Mouse (Mus musculus): ENCODE measurements around the gene Supt4a. TPM values are rescaled to one million over a fixed set of nuclear protein-coding genes. Genes with fewer than 3 reads are reported as not detected.
A peak's percentile ranks its signal among the peaks of the same experiment; 100 is the strongest.

The Supt4a gene
- total RNA-seq, 2 experiments from 2014 or later = 46.5 to 55.3 TPM

GRCm38 (mm10) chr11:87749192-87750042, 12.1 kb downstream of the Supt4a start:
- intact Hi-C loops (cut with DNase I) = no loop called here
- peak; percentile 44 to 57 for DNase-seq

- no peak for DNase-seq
- intact Hi-C loops (cut with DNase I) = no loop called here
Measured at GRCm38 (mm10) chr11:87750043-87750421, 12.7 kb downstream of the Supt4a start.

- intact Hi-C loops (cut with DNase I) = no loop called here
- DNase-seq = no peak
Measured at GRCm38 (mm10) chr11:87750521-87750920, 13.2 kb downstream of the Supt4a start.

DNA sequence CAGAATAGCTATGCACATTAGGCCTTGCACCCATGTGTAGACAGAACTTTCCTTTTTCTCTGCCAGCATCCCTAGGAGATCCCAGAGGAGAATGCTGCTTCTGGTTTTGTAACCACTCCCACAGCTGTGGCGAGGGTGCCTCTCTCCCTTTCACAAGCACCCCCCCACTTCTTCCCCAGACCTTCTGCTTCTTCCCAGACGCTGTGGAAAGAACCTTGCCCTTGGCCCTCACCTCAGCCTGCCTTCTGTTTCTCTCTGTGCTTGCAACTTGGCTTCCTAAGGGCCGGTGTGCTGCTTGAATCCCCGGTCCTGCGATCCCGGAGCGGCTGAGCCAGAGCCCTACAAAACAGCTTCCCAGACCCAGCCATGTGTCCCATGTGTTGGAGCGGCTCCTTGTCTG, 13.7 kb downstream of the Supt4a start:
- intact Hi-C loops (cut with DNase I) = no loop called here
- DNase-seq = no peak

DNA sequence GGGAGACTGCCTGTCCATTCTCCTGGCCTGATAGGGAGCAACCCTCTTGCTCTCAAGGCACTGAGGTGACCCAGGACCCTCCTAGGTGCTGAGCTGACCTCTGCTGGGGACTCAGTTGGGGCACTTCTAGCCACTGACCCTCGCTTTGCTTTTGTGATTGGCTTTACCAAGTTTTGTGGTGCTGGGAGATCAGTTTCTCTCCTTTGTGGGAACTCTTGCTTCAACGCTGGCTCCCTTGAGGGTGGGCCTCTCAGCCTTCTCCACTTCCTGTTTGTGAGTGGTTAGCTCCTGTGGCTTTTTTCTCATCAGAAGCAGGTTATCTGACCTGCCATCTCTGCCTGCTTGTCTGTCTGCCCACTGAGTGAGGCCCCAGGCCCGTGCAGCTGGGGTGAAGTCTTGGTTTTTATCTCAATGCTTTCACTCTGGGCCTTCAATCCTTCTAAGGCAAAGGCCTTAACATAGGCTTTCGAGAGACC, 14.2 kb downstream of the Supt4a start:
- no peak for DNase-seq
- intact Hi-C loops (cut with DNase I) = no loop called here

GRCm38 (mm10) chr11:87752307-87752706, 15.0 kb downstream of the Supt4a start:
- intact Hi-C loops (cut with DNase I) = no loop called here

DNA sequence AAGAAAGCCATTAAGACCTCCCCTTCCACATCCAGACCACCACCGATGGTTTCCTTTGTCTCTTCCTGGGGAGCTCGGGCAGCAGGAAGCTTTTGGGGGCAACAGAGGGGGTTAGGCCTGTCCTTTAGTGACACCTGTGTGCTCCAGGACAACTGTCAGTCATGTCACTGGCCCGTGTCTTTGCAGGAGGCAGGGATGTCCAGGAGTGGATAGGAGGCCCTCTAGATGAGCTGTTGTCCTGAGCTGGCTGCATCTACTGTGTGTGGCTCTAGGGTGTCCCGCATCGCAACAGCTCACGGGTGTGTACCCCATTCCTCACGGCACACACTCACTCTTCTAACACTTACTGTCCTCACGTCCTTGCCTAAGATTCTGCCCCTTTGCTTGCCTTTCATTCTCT, 15.9 kb downstream of the Supt4a start:
- intact Hi-C loops (cut with DNase I) = no loop called here
- DNase-seq = no peak

More at GRCm38 (mm10) chr11:87752307-87752706, 15.0 kb downstream of the Supt4a start:
- DNase-seq = no peak

- intact Hi-C loops (cut with DNase I) = no loop called here
- DNase-seq = no peak
Measured at GRCm38 (mm10) chr11:87753891-87754501, 16.6 kb downstream of the Supt4a start.

DNA sequence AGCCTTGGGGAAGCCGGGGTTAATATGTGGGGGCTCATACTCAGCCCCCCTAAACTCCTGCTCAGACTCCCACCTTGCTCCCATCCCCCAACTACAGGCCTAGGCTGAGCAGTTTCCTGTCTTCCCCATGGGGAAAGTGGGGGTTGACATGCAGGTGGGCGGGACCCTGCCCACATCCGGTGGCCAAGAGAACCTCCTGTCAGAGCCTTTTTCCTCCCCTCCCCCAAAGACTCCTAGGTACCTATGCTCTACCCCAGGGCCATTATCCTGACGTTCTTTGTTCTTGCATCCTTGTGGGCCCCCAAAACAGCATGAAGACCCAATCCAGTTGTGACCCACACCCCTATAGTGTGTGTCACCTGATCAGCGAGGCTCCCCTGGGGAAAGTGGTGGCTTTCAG, 17.3 kb downstream of the Supt4a start:
- no peak for DNase-seq
- intact Hi-C loops (cut with DNase I) = no loop called here

DNA sequence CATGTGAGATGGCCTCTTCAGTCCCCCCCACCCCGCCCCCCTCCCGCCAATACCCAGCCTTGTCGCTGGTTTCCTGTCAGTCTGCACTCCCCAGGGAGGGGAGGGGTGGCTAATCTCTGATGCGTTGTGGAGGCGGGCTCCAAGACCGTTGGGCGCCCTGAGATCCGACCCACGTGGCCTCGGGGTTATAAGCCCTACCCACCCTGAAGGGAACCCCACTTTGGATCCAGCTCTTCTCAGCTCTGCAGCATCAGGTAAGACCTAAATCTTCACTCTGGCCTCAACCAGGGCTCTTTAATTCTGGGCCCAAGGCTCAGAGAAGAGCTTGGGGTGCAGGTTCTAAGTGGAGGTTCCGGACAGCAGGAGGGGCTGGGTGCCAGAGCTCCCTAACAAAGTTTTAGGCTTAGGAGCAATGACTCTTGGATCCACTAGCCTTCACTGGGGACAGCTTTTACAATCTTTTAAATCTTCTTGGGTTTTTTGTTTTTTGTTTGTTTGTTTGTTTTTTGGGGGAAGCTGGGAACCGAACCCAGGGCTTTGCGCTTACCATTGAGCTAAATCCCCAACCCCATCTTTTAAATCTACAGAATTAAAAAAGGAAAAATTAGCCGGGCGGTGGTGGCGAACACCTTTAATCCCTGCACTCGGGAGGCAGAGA, 18.1 kb downstream of the Supt4a start:
- intact Hi-C loops (cut with DNase I) = no loop called here
- peak; percentile 42 to 53 for DNase-seq

GRCm38 (mm10) chr11:87756251-87756820, 19.0 kb downstream of the Supt4a start:
- intact Hi-C loops (cut with DNase I) = no loop called here
- peak in 1 of 2 experiments; percentile 51 for DNase-seq

DNA sequence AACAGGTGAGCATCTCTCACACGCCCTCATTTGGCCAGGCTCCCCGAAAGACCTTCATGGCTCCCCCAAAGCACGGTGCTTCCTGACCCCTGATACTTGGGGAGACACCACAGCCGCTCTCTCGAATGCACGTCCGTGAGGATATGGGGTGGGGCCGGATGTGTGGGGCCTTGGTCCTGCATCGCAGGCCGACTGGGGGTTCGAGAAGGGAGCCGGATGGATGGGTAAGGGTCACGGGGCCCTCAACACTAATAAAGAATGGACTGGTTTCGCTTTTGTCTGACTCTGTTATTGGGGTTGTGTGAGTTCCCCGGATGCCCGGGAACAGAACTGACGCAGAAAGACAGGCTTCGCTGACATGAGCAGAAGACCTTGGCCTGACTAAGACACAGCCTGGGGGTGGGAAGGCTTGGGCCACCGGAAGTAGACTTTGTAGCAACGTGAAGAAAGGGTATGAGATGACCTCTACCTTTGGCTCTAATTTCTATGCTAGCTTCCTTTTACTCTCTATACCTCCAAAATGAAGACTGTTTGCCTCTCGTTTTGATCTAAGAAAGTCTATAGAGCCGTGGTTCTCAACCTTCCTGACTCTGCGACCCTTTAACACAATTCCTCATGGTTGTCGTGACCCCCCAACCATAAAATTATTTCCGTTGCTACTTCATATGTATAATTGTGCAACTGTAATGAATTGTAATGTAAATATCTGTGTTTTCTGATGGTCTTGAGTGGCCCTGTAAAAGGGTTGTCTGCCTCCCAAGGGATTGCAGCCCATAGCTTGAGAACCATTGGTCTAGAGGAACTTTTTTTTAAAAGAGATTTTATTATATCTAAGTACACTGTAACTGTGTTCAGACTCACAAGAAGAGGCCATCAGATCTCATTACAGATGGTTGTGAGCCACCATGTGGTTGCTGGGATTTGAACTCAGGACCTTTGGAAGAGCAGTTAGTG, 19.9 kb downstream of the Supt4a start:
- no peak for DNase-seq
- intact Hi-C loops (cut with DNase I) = no loop called here

DNA sequence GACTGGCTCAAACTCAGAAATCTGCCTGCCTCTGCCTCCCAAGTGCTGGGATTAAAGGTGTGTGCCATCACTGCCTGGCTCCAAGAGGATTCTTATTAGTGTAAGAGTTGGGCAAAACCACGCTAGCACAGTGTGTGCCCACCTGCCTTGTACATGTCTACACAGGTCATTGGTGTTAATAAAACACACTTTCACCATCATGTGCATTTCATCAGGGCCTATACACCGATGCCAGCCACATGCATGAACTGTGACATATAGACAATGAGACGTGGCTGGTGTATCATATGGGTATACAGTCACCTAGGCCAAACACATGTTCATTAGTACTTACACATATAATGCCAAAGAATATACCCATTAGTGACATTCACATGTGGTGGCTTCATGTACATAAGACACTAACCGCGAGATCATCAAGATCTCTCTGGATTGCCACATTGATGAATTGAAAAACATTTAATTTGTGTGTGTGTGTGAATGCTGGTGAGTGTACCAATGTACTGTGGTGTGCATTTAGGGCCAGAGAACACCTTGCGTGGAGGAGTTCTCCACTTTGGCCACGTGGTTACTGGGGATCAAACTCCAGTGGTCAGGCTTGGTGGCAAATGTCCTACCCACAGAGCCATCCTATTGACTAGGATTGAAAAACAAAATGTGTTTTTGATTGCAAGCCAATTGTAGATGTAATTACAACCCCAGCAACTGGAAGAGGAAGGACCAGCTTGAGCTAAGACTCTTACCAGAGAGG, 21.0 kb downstream of the Supt4a start:
- intact Hi-C loops (cut with DNase I) = no loop called here
- DNase-seq = no peak

DNA sequence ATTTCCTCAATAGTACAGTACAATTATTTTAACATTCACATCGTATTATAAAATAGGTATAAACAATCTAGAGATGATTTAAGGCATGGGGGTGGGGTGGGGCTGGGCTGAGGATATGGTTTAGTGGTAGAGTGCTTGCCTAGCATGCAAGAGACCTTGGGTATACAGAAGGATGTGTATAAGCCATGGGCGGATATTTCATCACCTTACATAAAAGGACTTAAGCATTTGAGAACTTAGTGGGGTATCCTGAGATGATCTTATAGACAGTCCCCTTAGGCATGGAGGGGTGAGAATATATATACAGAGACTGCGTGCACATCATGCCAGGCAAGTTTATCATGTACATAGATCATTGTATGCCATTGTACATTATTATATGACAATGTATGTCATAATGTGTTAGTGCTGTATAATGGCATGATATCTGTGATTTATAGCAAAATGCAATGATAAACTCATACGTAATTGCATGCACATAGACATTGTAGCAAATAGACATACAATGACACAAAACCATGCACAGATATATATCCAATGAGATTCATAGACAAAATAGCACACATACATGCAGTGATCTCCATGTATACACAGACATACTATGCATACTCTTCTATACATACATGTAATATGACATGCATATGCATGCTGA, 21.7 kb downstream of the Supt4a start:
- no peak for DNase-seq
- intact Hi-C loops (cut with DNase I) = no loop called here

DNA sequence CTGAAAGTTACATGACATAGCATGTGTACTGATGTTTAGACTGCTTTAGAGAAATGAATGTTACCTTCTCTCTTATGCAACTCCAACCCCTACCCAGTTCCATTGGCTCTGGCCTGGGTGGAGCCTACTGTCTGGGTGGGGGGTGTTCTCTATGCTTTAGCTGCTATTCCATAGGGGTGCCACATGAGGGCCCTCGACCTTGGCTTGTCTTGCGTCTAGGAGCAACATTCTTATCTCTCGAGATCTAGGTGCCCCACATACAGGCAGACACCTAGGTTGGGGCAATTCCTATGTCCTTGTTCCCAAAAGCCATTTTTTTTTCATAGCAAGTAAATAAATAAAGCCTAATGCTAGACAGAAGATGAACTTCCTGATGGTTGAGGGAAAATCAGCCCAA, 22.3 kb downstream of the Supt4a start:
- intact Hi-C loops (cut with DNase I) = no loop called here
- DNase-seq = no peak

GRCm38 (mm10) chr11:87760301-87761081, 23.1 kb downstream of the Supt4a start, which contains the start of gene Tspoap1:
Gene Tspoap1 (plus strand): TSS chr11:87760541.
- intact Hi-C loops (cut with DNase I) = no loop called here
- DNase-seq = no peak

DNA sequence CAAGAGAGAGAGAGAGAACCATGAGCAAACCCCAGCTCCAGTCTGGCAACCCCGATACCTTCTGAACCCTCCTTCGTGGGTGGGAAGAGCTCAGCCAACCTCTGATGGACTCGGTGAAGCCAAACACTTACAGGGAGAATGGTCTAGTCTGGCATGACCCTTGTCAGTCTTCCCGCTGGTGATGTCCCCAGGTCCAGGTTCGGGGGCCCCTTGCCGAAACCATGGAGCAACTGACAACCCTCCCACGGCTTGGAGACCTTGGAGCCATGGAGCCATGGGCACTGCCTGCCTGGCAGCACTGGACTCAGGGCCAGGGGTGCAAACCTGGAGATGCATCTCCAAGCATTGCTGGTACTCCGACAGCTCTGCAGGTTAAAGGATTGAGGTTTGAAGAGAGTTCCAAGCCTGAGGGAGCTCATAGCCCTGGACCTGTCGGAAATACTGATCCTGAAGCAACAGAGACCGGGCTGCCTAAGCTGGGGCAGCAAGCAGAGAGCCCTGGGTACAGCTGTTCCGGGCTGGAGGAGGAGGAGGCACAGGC, 23.9 kb downstream of the Supt4a start:
- no peak for DNase-seq
- intact Hi-C loops (cut with DNase I) = no loop called here
